Mouse (Mus musculus) WW6 (cell line): ENCODE results near the gene Il11ra2.
"Not testable (repeated sequence)": the region's sequence is repeated elsewhere in the genome, so short reads cannot be mapped to it uniquely, and the experiment has no call there.

Experiments used
- DNase-seq: peaks from one replicate; pipeline ENCODE4 v3.0.0-alpha.2; 2013; ENCODE audit warnings: low read depth, low spot score

Il11ra2 gene

GRCm38 (mm10) chr4:42661793-42662192 lies at the start of gene Il11ra2:
Gene Il11ra2 (minus strand): TSS chr4:42661893.
- DNase-seq = not testable (repeated sequence)

DNA sequence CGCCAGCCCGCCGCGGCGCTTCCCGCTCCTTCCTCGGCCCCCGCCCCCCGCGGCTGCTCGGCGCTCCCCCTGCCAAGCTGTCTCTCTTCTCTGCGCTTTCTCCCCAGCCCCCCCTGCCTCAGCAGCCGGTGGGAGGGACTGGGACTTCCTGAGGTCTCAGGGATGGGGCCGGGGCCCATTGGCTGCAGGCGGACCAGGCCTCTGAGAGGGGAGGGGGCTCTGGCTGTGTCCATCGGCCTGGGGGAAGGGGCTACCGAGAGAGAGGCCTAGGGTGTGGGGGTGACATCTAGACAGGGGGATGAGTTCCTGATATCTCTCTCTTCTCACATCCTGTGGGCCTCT lies 20.5 kb upstream of the Il11ra2 start:
- DNase-seq = not testable (repeated sequence)

DNA sequence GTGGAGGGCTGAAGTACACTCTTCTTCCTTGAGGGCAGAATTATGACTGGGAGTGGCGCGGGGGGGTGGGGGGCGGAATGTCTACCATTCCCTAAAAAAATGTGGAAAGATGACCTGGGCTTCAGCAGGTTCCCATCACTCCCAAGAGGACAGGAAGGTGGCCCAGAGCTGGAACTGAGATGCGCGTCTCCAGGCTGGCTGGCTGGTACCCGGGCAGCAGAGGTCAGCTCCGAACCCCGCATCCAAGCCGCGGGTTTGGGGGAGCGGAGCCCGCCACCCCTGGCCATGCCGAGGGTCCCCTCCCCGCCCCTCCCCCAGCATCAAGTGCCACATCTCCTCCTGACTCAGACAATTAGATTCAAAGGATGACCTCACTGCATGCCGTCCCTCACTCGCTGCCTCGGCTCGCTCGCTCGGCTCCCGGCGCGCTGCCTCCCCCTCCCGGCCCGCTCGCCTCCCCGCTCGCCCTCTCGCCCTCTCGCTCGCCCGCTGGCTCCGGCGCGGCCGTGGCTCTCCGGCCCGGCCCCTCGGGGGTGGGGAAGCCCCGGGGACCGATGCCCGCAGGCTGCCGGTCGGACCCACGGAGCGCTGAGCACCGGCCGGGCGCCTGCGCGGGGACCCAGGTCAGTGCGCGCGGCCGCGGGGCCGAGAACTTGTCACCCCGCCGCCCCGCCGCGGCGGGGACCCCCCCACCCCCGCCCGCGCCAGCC lies 19.9 kb upstream of the Il11ra2 start:
- not testable (repeated sequence) for DNase-seq

GRCm38 (mm10) chr4:42680374-42681356 lies 19.0 kb upstream of the Il11ra2 start:
- not testable (repeated sequence) for DNase-seq

- DNase-seq = not testable (repeated sequence)
Measured at GRCm38 (mm10) chr4:42679365-42679764, 17.7 kb upstream of the Il11ra2 start.

- not testable (repeated sequence) for DNase-seq
Measured at GRCm38 (mm10) chr4:42675415-42675814, 13.7 kb upstream of the Il11ra2 start.

DNA sequence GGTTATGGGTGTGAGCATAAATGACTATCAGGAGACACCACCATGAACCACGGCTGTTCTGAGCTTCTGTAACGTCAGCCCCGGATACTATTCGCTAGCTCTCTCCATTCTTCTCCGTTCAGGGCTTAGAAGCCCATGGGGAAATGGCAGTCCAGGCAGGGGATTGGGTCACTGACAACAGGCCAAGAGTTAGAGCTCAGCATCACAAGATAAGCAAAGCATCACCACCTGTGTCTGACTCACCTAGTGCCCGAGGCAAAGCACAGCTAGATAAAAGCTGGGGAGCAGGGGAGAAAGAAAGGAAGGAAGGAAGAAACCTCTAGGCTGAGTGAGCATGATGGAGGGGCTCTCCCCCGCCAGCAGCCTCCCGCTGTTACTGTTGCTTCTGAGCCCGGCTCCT lies 6.7 kb downstream of the Il11ra2 start, which contains the start of gene Ccl27b:
Gene Ccl27b, plus strand, starts transcription at position 301 of the 400 bp plus-strand sequence.
- not testable (repeated sequence) for DNase-seq

DNA sequence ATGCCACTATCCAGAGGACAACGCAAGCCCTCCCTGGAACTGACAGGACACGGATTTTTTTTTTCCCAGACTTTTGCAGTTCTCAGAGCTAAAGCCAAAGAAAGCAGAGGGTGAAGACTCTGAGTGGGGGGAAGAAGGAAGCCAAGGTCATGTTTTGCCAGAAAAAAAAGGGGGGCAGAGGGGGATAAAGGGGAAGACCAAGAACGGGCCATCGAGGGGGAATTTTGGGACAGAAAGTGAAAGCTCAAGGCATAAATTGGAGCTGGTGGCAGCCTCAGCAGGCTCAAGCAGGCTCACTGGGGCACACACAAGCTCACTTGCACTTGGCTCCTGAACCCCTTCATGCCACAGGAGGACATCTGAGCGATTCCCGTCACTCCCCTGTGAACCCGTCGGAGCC lies 32.3 kb downstream of the Il11ra2 start, which contains the start of gene Gm2564:
Gene Gm2564, plus strand, starts transcription at position 301 of the 400 bp plus-strand sequence.
- DNase-seq = not testable (repeated sequence)

GRCm38 (mm10) chr4:42611895-42612294 lies 49.8 kb downstream of the Il11ra2 start, which contains the start of gene Gm10591:
Gene Gm10591 (plus strand): TSS chr4:42612195.
- not testable (repeated sequence) for DNase-seq
